8 mouse cellular contexts compared by ENCODE assay signal in the genomic region with DNA sequence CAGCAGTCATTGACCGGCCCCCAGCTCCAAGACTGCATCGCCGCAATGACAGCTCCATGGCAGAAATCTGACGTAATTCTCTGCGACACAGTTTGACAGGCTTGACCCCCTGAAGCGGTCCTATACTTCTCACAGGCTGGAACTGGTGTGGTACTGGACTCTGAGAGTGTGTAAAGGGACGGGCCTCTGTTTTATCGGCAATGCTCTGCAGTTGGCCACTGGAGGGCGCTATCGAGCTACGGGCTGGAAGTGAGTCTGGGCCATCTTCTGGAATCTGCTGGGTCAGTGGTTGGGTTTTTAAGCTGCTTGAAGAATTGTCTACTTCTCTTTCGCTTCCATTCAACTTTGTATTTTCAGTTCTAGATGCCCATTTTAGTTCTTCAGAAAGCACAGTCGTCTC. TPM values are rescaled to one million over a fixed set of nuclear protein-coding genes. Genes with fewer than 3 reads are reported as not detected.
A peak's percentile ranks its signal among the peaks of the same experiment; 100 is the strongest.
DNase-seq lines count a peak whose midpoint lies in the region; ATAC-seq lines count a peak whose summit lies in the region.

No protein-coding gene starts in this region.

- intact Hi-C loops in left cerebral cortex, postnatal 4 days (cut with DNase I): loop anchor here (2.0 to 5.0 kb wide), 3 partner anchors 99 to 299 kb away; partner anchors contain the start of gene 2210016F16Rik

- no peak for ATAC-seq in midbrain, embryonic 15.5 days (replicated peaks)
- peak; percentile 50 for ATAC-seq in intestine, embryonic 16.5 days
- ATAC-seq in monocyte, adult 5-6 weeks (replicated peaks; ENCODE audit: insufficient number of reproducible peaks, low FRiP score, low TSS enrichment, poor library complexity, severe bottlenecking): peak; percentile 71; the same call in 1 of the 2 replicates
- ATAC-seq in stomach, embryonic 14.5 days (ENCODE audit: insufficient number of reproducible peaks, insufficient read depth, low FRiP score, low read depth): peak; percentile 61; the same call in 1 of the 2 replicates

- H3K27me3 ChIP-seq in midbrain, embryonic 10.5 days (ENCODE audit: low read depth, poor library complexity, severe bottlenecking): no peaks in the 10 kb centered on the region
- no peaks in the 10 kb centered on the region for H3K27me3 ChIP-seq in midbrain, embryonic 15.5 days (replicated peaks)
- H3K27me3 ChIP-seq in intestine, embryonic 16.5 days (replicated peaks; ENCODE audit: control insufficient read depth, insufficient read depth, low read length): no peaks in the 10 kb centered on the region
- H3K27me3 ChIP-seq in stomach, embryonic 14.5 days (ENCODE audit: control insufficient read depth, insufficient read depth, low read length): no peaks in the 10 kb centered on the region

- no peaks in the 10 kb centered on the region for H3K9me3 ChIP-seq in midbrain, embryonic 10.5 days (replicated peaks)
- no peaks in the 10 kb centered on the region for H3K9me3 ChIP-seq in midbrain, embryonic 15.5 days
- no peaks in the 10 kb centered on the region for H3K9me3 ChIP-seq in intestine, embryonic 16.5 days (ENCODE audit: control insufficient read depth, low read length)
- no peaks in the 10 kb centered on the region for H3K9me3 ChIP-seq in stomach, embryonic 14.5 days (ENCODE audit: control insufficient read depth, low read depth, low read length)

- H3K4me3 ChIP-seq in midbrain, embryonic 10.5 days: no peak overlapping the region
- no peak overlapping the region for H3K4me3 ChIP-seq in midbrain, embryonic 15.5 days
- H3K4me3 ChIP-seq in intestine, embryonic 16.5 days (ENCODE audit: low read length): no peak overlapping the region
- no peak overlapping the region for H3K4me3 ChIP-seq in stomach, embryonic 14.5 days (ENCODE audit: low read depth, low read length)

- peak; percentile 87 for DNase-seq in midbrain, embryonic 10.5 days (ENCODE audit: low spot score)
- DNase-seq in cerebellum, postnatal 10 days: peak; percentile 94 to 97
- peak; percentile 85 for DNase-seq in gastrocnemius, adult 18-20 months (ENCODE audit: low spot score)
- peak; percentile 88 for DNase-seq in left cerebral cortex, postnatal 4 days

- H3K36me3 ChIP-seq in midbrain, embryonic 10.5 days: no peaks in the 10 kb centered on the region
- H3K36me3 ChIP-seq in midbrain, embryonic 15.5 days (replicated peaks): no peaks in the 10 kb centered on the region
- H3K36me3 ChIP-seq in intestine, embryonic 16.5 days (ENCODE audit: control insufficient read depth, insufficient read depth, low read length): no peaks in the 10 kb centered on the region
- H3K36me3 ChIP-seq in stomach, embryonic 14.5 days (ENCODE audit: control insufficient read depth, insufficient read depth, low read length): no peaks in the 10 kb centered on the region

- H3K4me2 ChIP-seq in midbrain, embryonic 15.5 days: no peak overlapping the region
- no peak overlapping the region for H3K4me2 ChIP-seq in intestine, embryonic 16.5 days (ENCODE audit: low read depth, low read length)
- no peak overlapping the region for H3K4me2 ChIP-seq in stomach, embryonic 14.5 days (replicated peaks; ENCODE audit: low read depth, low read length)

- peaks cover 9% of the 10 kb centered on the region for H3K4me1 ChIP-seq in midbrain, embryonic 10.5 days
- no peaks in the 10 kb centered on the region for H3K4me1 ChIP-seq in midbrain, embryonic 15.5 days
- no peaks in the 10 kb centered on the region for H3K4me1 ChIP-seq in intestine, embryonic 16.5 days (ENCODE audit: control insufficient read depth, insufficient read depth, low read length)
- H3K4me1 ChIP-seq in stomach, embryonic 14.5 days (ENCODE audit: control insufficient read depth, insufficient read depth, low read length): no peaks in the 10 kb centered on the region

- H3K27ac ChIP-seq in midbrain, embryonic 10.5 days (replicated peaks): no peak overlapping the region
- H3K27ac ChIP-seq in midbrain, embryonic 15.5 days: no peak overlapping the region
- no peak overlapping the region for H3K27ac ChIP-seq in intestine, embryonic 16.5 days (ENCODE audit: low read length)
- no peak overlapping the region for H3K27ac ChIP-seq in stomach, embryonic 14.5 days (ENCODE audit: low read length)

- 15% methylated on average over 13 of the region's 13 CpGs for WGBS in midbrain, embryonic 10.5 days
- WGBS in midbrain, embryonic 15.5 days: 14% methylated on average over 13 of the region's 13 CpGs
- 17% methylated on average over 13 of the region's 13 CpGs for WGBS in intestine, embryonic 16.5 days
- WGBS in stomach, embryonic 14.5 days: 16% methylated on average over 13 of the region's 13 CpGs

- H3K9ac ChIP-seq in midbrain, embryonic 15.5 days: no peak overlapping the region
- H3K9ac ChIP-seq in intestine, embryonic 16.5 days (ENCODE audit: low read depth, low read length): no peak overlapping the region
- H3K9ac ChIP-seq in stomach, embryonic 14.5 days (replicated peaks; ENCODE audit: low read depth, low read length): no peak overlapping the region

RNA-seq across cellular contexts. Expression of gene Gkap1, which starts 12.3 kb away (rescaled TPM):
- polyA plus RNA-seq in midbrain, embryonic 10.5 days (2016; fragmentation: Nextera tagmentation; extraction: Ambion mirVana): 27.4 and 28.1 TPM in 2 replicates
- polyA plus RNA-seq in midbrain, embryonic 15.5 days (2015; fragmentation: Nextera tagmentation; extraction: Ambion mirVana): 30.7 and 32.6 TPM in 2 replicates
- total RNA-seq in gastrocnemius, adult 18-20 months (2021): 10 to 100 TPM; 30.6 to 31.9 TPM
- polyA plus RNA-seq in intestine, embryonic 16.5 days (2015; fragmentation: Nextera tagmentation; extraction: Ambion mirVana): 10.0 and 10.9 TPM in 2 replicates
- total RNA-seq in left cerebral cortex, postnatal 4 days (2021): 10 to 100 TPM; 26.7 to 28.2 TPM
- 0.97 to 3.3 TPM (median 2.5 TPM) in 3 replicates for total RNA-seq in monocyte, adult 5-6 weeks (2017)
- polyA plus RNA-seq in stomach, embryonic 14.5 days (2014; fragmentation: Nextera tagmentation; extraction: Ambion mirVana): 24.1 and 26.0 TPM in 2 replicates
